Mouse (Mus musculus) limb, embryonic 11.5 days (tissue): ENCODE measurements around the gene Mtx2. TPM values are rescaled to one million over a fixed set of nuclear protein-coding genes. Genes with fewer than 3 reads are reported as not detected.
A peak's percentile ranks its signal among the peaks of the same experiment; 100 is the strongest.

Experiments used
- ATAC-seq: fragments of 200-750 bp; cut with Nextera tagmentation; 2 replicates; pipeline ENCODE4 v1.8.0; 2017; ENCODE audit warnings: low read depth; ENCODE audit not compliant: insufficient number of reproducible peaks, low FRiP score, low TSS enrichment
- DNase-seq: peaks from one replicate; pipeline ENCODE4 v3.0.0-alpha.2; 2015; ENCODE audit warnings: low spot score
- H3K27ac ChIP-seq: fragments of 300-500 bp; sonication (generic); replicated peaks from 2 replicates; pipeline ENCODE4 v1.5.1; 2014; ENCODE audit warnings: low read depth, mild to moderate bottlenecking, low read length
- H3K27me3 ChIP-seq: fragments of 300-500 bp; sonication (generic); 2 replicates; pipeline ENCODE4 v1.6.1; 2014; ENCODE audit warnings: mild to moderate bottlenecking, low read length, mixed read lengths; ENCODE audit not compliant: control insufficient read depth, insufficient read depth
- H3K36me3 ChIP-seq: fragments of 300-500 bp; sonication (generic); 2 replicates; pipeline ENCODE4 v1.6.1; 2014; ENCODE audit warnings: mild to moderate bottlenecking, low read length, moderate library complexity, mixed read lengths; ENCODE audit not compliant: control insufficient read depth, insufficient read depth
- H3K4me1 ChIP-seq: fragments of 300-500 bp; sonication (generic); 2 replicates; pipeline ENCODE4 v1.6.1; 2014; ENCODE audit warnings: low read length, mixed read lengths; ENCODE audit not compliant: control insufficient read depth, insufficient read depth
- H3K4me2 ChIP-seq: fragments of 300-500 bp; sonication (generic); 2 replicates; pipeline ENCODE4 v1.6.1; 2014; ENCODE audit warnings: low read depth, mild to moderate bottlenecking, moderate library complexity; ENCODE audit not compliant: severe bottlenecking
- H3K4me3 ChIP-seq: fragments of 300-500 bp; sonication (generic); 2 replicates; pipeline ENCODE4 v1.5.1; 2014; ENCODE audit warnings: low read depth, low read length
- H3K9ac ChIP-seq: fragments of 300-500 bp; sonication (generic); 2 replicates; pipeline ENCODE4 v1.6.1; 2014; ENCODE audit warnings: mild to moderate bottlenecking, low read length
- H3K9me3 ChIP-seq: fragments of 300-500 bp; sonication (generic); 2 replicates; pipeline ENCODE4 v1.6.1; 2016; ENCODE audit warnings: low read length; ENCODE audit not compliant: control insufficient read depth
- WGBS: fragments of 180-500 bp; shearing (Covaris S2); extraction: QIAGEN DNeasy Blood & Tissue Kit; methylation state at CpG from one replicate; pipeline ENCODE4 v1.1.7; 2014; 5-methylcytosine and 5-hydroxymethylcytosine counted together
- polyA plus RNA-seq: library from polyadenylated mRNA; unstranded; fragments of >200 nt; fragmentation: Nextera tagmentation; extraction: Ambion mirVana; gene quantifications from 2 replicates; pipeline ENCODE4 v1.2.1, GENCODE M21; 2014

Mtx2 gene
- polyA plus RNA-seq, 1 experiment from 2014 or later = 131 TPM

- 19% methylated on average over 2 of the region's 2 CpGs for WGBS
- Histone ChIP-seq H3K4me1 (no peaks in the 10 kb centered on the region), H3K9me3 (no peaks in the 10 kb centered on the region), H3K4me2 (no peak overlapping the region), H3K9ac (no peak overlapping the region), H3K27me3 (no peaks in the 10 kb centered on the region), H3K27ac (no peak overlapping the region), H3K4me3 (no peak overlapping the region), H3K36me3 (no peaks in the 10 kb centered on the region)
- ATAC-seq (no peak), DNase-seq (peak; percentile 34)
Measured at GRCm38 (mm10) chr2:74847516-74847915, 21.9 kb downstream of the Mtx2 start.

GRCm38 (mm10) chr2:74850036-74850435, 24.4 kb downstream of the Mtx2 start:
- Histone ChIP-seq H3K4me3 (no peak overlapping the region), H3K4me1 (no peaks in the 10 kb centered on the region), H3K4me2 (no peak overlapping the region), H3K36me3 (no peaks in the 10 kb centered on the region), H3K9me3 (no peaks in the 10 kb centered on the region), H3K27ac (no peak overlapping the region), H3K9ac (no peak overlapping the region), H3K27me3 (no peaks in the 10 kb centered on the region)
- ATAC-seq (no peak), DNase-seq (no peak)
- 68% methylated on average over 1 of the region's 1 CpGs for WGBS

GRCm38 (mm10) chr2:74862070-74862476, 36.5 kb downstream of the Mtx2 start:
- Histone ChIP-seq H3K4me1 (no peaks in the 10 kb centered on the region), H3K27me3 (no peaks in the 10 kb centered on the region), H3K36me3 (no peaks in the 10 kb centered on the region), H3K4me3 (no peak overlapping the region), H3K27ac (no peak overlapping the region), H3K9me3 (no peaks in the 10 kb centered on the region), H3K4me2 (no peak overlapping the region), H3K9ac (no peak overlapping the region)
- WGBS = 100% methylated on average over 1 of the region's 1 CpGs
- DNase-seq (no peak), ATAC-seq (no peak)

- DNase-seq (no peak), ATAC-seq (no peak)
- Histone ChIP-seq H3K27ac (no peak overlapping the region), H3K4me3 (no peak overlapping the region), H3K36me3 (no peaks in the 10 kb centered on the region), H3K27me3 (no peaks in the 10 kb centered on the region), H3K4me2 (no peak overlapping the region), H3K4me1 (no peaks in the 10 kb centered on the region), H3K9me3 (no peaks in the 10 kb centered on the region), H3K9ac (no peak overlapping the region)
Measured at GRCm38 (mm10) chr2:74865414-74865813, 39.8 kb downstream of the Mtx2 start.

GRCm38 (mm10) chr2:74874043-74874442, 48.4 kb downstream of the Mtx2 start:
- no peaks in the 10 kb centered on the region for H3K27me3 ChIP-seq
- DNase-seq = no peak
- no peaks in the 10 kb centered on the region for H3K36me3 ChIP-seq

GRCm38 (mm10) chr2:74884357-74884756, 58.8 kb downstream of the Mtx2 start:
- Histone ChIP-seq H3K9ac (no peak overlapping the region), H3K4me2 (no peak overlapping the region), H3K27me3 (no peaks in the 10 kb centered on the region), H3K36me3 (no peaks in the 10 kb centered on the region), H3K9me3 (no peaks in the 10 kb centered on the region), H3K4me1 (0 out of 2 replicates have a peak, but pooled peaks cover 6% of the 10 kb centered on the region), H3K27ac (no peak overlapping the region), H3K4me3 (no peak overlapping the region)
- ATAC-seq = no peak
- WGBS = 76% methylated on average over 9 of the region's 9 CpGs
- no peak for DNase-seq

More at GRCm38 (mm10) chr2:74874043-74874442, 48.4 kb downstream of the Mtx2 start:
- no peak overlapping the region for H3K4me2 ChIP-seq
- no peak overlapping the region for H3K27ac ChIP-seq
- H3K9me3 ChIP-seq = no peaks in the 10 kb centered on the region
- no peak overlapping the region for H3K9ac ChIP-seq
- no peak overlapping the region for H3K4me3 ChIP-seq
- WGBS = 88% methylated on average over 9 of the region's 9 CpGs
- no peak for ATAC-seq
- no peaks in the 10 kb centered on the region for H3K4me1 ChIP-seq

GRCm38 (mm10) chr2:74891868-74892267, 66.3 kb downstream of the Mtx2 start:
- WGBS = 78% methylated on average over 5 of the region's 5 CpGs
- DNase-seq (no peak), ATAC-seq (no peak)
- Histone ChIP-seq H3K36me3 (no peaks in the 10 kb centered on the region), H3K4me3 (no peak overlapping the region), H3K27ac (no peak overlapping the region), H3K9ac (no peak overlapping the region), H3K27me3 (no peaks in the 10 kb centered on the region), H3K4me1 (no peaks in the 10 kb centered on the region), H3K9me3 (no peaks in the 10 kb centered on the region), H3K4me2 (no peak overlapping the region)

GRCm38 (mm10) chr2:74892881-74893615, 67.4 kb downstream of the Mtx2 start:
- Histone ChIP-seq H3K27ac (no peak overlapping the region), H3K4me3 (no peak overlapping the region), H3K4me2 (no peak overlapping the region), H3K27me3 (no peaks in the 10 kb centered on the region), H3K9me3 (no peaks in the 10 kb centered on the region), H3K36me3 (no peaks in the 10 kb centered on the region), H3K4me1 (no peaks in the 10 kb centered on the region), H3K9ac (no peak overlapping the region)
- ATAC-seq = no peak
- WGBS = 86% methylated on average over 7 of the region's 7 CpGs
- no peak for DNase-seq

- Histone ChIP-seq H3K27ac (no peak overlapping the region), H3K4me2 (no peak overlapping the region), H3K36me3 (no peaks in the 10 kb centered on the region), H3K4me1 (no peaks in the 10 kb centered on the region), H3K9ac (no peak overlapping the region), H3K27me3 (no peaks in the 10 kb centered on the region), H3K4me3 (no peak overlapping the region), H3K9me3 (no peaks in the 10 kb centered on the region)
- ATAC-seq (no peak), DNase-seq (no peak)
- 34% methylated on average over 2 of the region's 2 CpGs for WGBS
Measured at GRCm38 (mm10) chr2:74894061-74894460, 68.5 kb downstream of the Mtx2 start.
